29 mouse cellular contexts compared by ENCODE assay signal in genomic region chr1:61437603-61438002, GRCm38 (mm10).
A peak's percentile ranks its signal among the peaks of the same experiment; 100 is the strongest.
DNase-seq lines count a peak whose midpoint lies in the region; ATAC-seq and TF ChIP-seq lines count a peak whose summit lies in the region.
"Had no signal": no experiment of that assay in that cellular context is flagged by ENCODE, and none has a peak within 500 bp of the region (broad histone marks: within the 10 kb centered on the region; RNA-seq: fewer than 3 reads in every experiment).

No protein-coding gene starts in this region.

- no peak for TF ChIP-seq POLR2A in kidney, adult 2 months (IDR thresholded peaks at IDR 0.05; ENCODE audit: low read depth, low read length)

- H3K4me3 ChIP-seq in forebrain, embryonic 13.5 days: no peak overlapping the region
- no peak overlapping the region for H3K4me3 ChIP-seq in forebrain, embryonic 12.5 days (replicated peaks)
- no peak overlapping the region for H3K4me3 ChIP-seq in kidney, postnatal 0 days (replicated peaks; ENCODE audit: low read depth, low read length)
- H3K4me3 ChIP-seq in kidney, adult 2 months (ENCODE audit: insufficient read depth, low read depth, low read length): no peak overlapping the region
- no peak overlapping the region for H3K4me3 ChIP-seq in midbrain, embryonic 13.5 days (replicated peaks)
- H3K4me3 ChIP-seq: embryonic facial prominence, embryonic 15.5 days; heart, adult 2 months; heart, embryonic 12.5 days; hindbrain, embryonic 13.5 days; limb, embryonic 12.5 days; liver, embryonic 15.5 days; lung, embryonic 15.5 days; myocyte; neural tube, embryonic 12.5 days had no signal

- ATAC-seq in forebrain, embryonic 13.5 days: peak; percentile 41; the same call in 1 of the 2 replicates
- ATAC-seq in forebrain, embryonic 12.5 days (ENCODE audit: low FRiP score): no peak
- ATAC-seq in kidney, postnatal 0 days (replicated peaks; ENCODE audit: low FRiP score, low read depth): no peak
- no peak for ATAC-seq in midbrain, embryonic 13.5 days
- ATAC-seq: intestine, embryonic 16.5 days had no signal

- H3K9me3 ChIP-seq in forebrain, embryonic 13.5 days (replicated peaks): no peaks in the 10 kb centered on the region
- H3K9me3 ChIP-seq in forebrain, embryonic 12.5 days: no peaks in the 10 kb centered on the region
- no peaks in the 10 kb centered on the region for H3K9me3 ChIP-seq in kidney, postnatal 0 days (replicated peaks; ENCODE audit: low read length)
- no peaks in the 10 kb centered on the region for H3K9me3 ChIP-seq in midbrain, embryonic 13.5 days
- H3K9me3 ChIP-seq: embryonic facial prominence, embryonic 15.5 days; heart, embryonic 12.5 days; hindbrain, embryonic 13.5 days; limb, embryonic 12.5 days; liver, embryonic 15.5 days; lung, embryonic 15.5 days; neural tube, embryonic 12.5 days had no signal

- H3K36me3 ChIP-seq in forebrain, embryonic 13.5 days (ENCODE audit: poor library complexity, severe bottlenecking): no peaks in the 10 kb centered on the region
- H3K36me3 ChIP-seq in forebrain, embryonic 12.5 days (replicated peaks): no peaks in the 10 kb centered on the region
- no peaks in the 10 kb centered on the region for H3K36me3 ChIP-seq in kidney, postnatal 0 days (ENCODE audit: insufficient read depth, low read length)
- H3K36me3 ChIP-seq in kidney, adult 2 months (ENCODE audit: control insufficient read depth, insufficient read depth, low read length): no peaks in the 10 kb centered on the region
- no peaks in the 10 kb centered on the region for H3K36me3 ChIP-seq in midbrain, embryonic 13.5 days
- H3K36me3 ChIP-seq: embryonic facial prominence, embryonic 15.5 days; G1E; heart, embryonic 12.5 days; hindbrain, embryonic 13.5 days; limb, embryonic 12.5 days; liver, embryonic 15.5 days; lung, embryonic 15.5 days; neural tube, embryonic 12.5 days had no signal

- no peak for TF ChIP-seq CTCF in kidney, postnatal 0 days (IDR thresholded peaks at IDR 0.05; ENCODE audit: low read depth)
- TF ChIP-seq CTCF in kidney, adult 2 months (conservative IDR thresholded peaks at IDR 0.05; ENCODE audit: insufficient read depth, insufficient read length, low read depth, low read length): no peak

- no peak overlapping the region for H3K4me2 ChIP-seq in forebrain, embryonic 13.5 days
- H3K4me2 ChIP-seq in forebrain, embryonic 12.5 days: no peak overlapping the region
- H3K4me2 ChIP-seq in kidney, postnatal 0 days (ENCODE audit: low read length): no peak overlapping the region
- no peak overlapping the region for H3K4me2 ChIP-seq in midbrain, embryonic 13.5 days (replicated peaks)
- H3K4me2 ChIP-seq: embryonic facial prominence, embryonic 15.5 days; heart, embryonic 12.5 days; hindbrain, embryonic 13.5 days; limb, embryonic 12.5 days; liver, embryonic 15.5 days; lung, embryonic 15.5 days; midbrain, embryonic 11.5 days; neural tube, embryonic 12.5 days had no signal

- H3K9ac ChIP-seq in forebrain, embryonic 13.5 days: no peak overlapping the region
- H3K9ac ChIP-seq in forebrain, embryonic 12.5 days: no peak overlapping the region
- no peak overlapping the region for H3K9ac ChIP-seq in kidney, postnatal 0 days (ENCODE audit: low read depth, low read length)
- H3K9ac ChIP-seq in midbrain, embryonic 13.5 days (replicated peaks): no peak overlapping the region
- H3K9ac ChIP-seq: embryonic facial prominence, embryonic 15.5 days; heart, embryonic 12.5 days; hindbrain, embryonic 13.5 days; limb, embryonic 12.5 days; liver, embryonic 15.5 days; lung, embryonic 15.5 days; neural tube, embryonic 12.5 days had no signal

- WGBS in forebrain, embryonic 13.5 days: 60% methylated on average over 3 of the region's 3 CpGs
- WGBS in forebrain, embryonic 12.5 days: 59% methylated on average over 3 of the region's 3 CpGs
- WGBS in kidney, postnatal 0 days: 51% methylated on average over 3 of the region's 3 CpGs
- 61% methylated on average over 3 of the region's 3 CpGs for WGBS in kidney, adult 2 months
- WGBS in midbrain, embryonic 13.5 days: 66% methylated on average over 3 of the region's 3 CpGs

- no peaks in the 10 kb centered on the region for H3K27me3 ChIP-seq in forebrain, embryonic 13.5 days
- no peaks in the 10 kb centered on the region for H3K27me3 ChIP-seq in forebrain, embryonic 12.5 days
- H3K27me3 ChIP-seq in kidney, postnatal 0 days (ENCODE audit: insufficient read depth, low read length): no peaks in the 10 kb centered on the region
- H3K27me3 ChIP-seq in kidney, adult 2 months (replicated peaks; ENCODE audit: control insufficient read depth, insufficient read depth, low read length): no peaks in the 10 kb centered on the region
- no peaks in the 10 kb centered on the region for H3K27me3 ChIP-seq in midbrain, embryonic 13.5 days
- H3K27me3 ChIP-seq: embryonic facial prominence, embryonic 15.5 days; heart, embryonic 12.5 days; hindbrain, embryonic 13.5 days; limb, embryonic 12.5 days; liver, embryonic 15.5 days; lung, embryonic 15.5 days; neural tube, embryonic 12.5 days had no signal

- no peaks in the 10 kb centered on the region for H3K4me1 ChIP-seq in forebrain, embryonic 13.5 days
- H3K4me1 ChIP-seq in forebrain, embryonic 12.5 days: no peaks in the 10 kb centered on the region
- no peaks in the 10 kb centered on the region for H3K4me1 ChIP-seq in kidney, postnatal 0 days (replicated peaks; ENCODE audit: insufficient read depth, low read length)
- no peaks in the 10 kb centered on the region for H3K4me1 ChIP-seq in kidney, adult 2 months (ENCODE audit: control insufficient read depth, insufficient read depth, low read length)
- H3K4me1 ChIP-seq in midbrain, embryonic 13.5 days (replicated peaks): no peaks in the 10 kb centered on the region
- H3K4me1 ChIP-seq: embryonic facial prominence, embryonic 15.5 days; heart, embryonic 12.5 days; hindbrain, embryonic 13.5 days; limb, embryonic 12.5 days; liver, embryonic 15.5 days; lung, embryonic 15.5 days; neural tube, embryonic 12.5 days had no signal

- H3K27ac ChIP-seq in forebrain, embryonic 13.5 days: no peak overlapping the region
- no peak overlapping the region for H3K27ac ChIP-seq in forebrain, embryonic 12.5 days
- H3K27ac ChIP-seq in kidney, postnatal 0 days: 0 out of 2 replicates have a peak overlapping the region, but pooled peaks have one; percentile 8
- H3K27ac ChIP-seq in kidney, adult 2 months (ENCODE audit: insufficient read depth, low read depth, low read length): no peak overlapping the region
- H3K27ac ChIP-seq in midbrain, embryonic 13.5 days: no peak overlapping the region
- H3K27ac ChIP-seq: embryonic facial prominence, embryonic 15.5 days; heart, adult 2 months; hindbrain, embryonic 13.5 days; limb, embryonic 12.5 days; liver, embryonic 15.5 days; lung, embryonic 15.5 days; neural tube, embryonic 12.5 days; stomach, postnatal 0 days had no signal

- DNase-seq in kidney, postnatal 0 days (ENCODE audit: low spot score): no peak
- DNase-seq in kidney, adult 2 months: no peak
- DNase-seq in right cerebral cortex, postnatal 4 days: peak; percentile 7
- no peak for DNase-seq in right cerebral cortex, postnatal 14 days
- DNase-seq: adrenal gland, postnatal 10 days; cerebellum, adult 11-12 months; cerebellum, postnatal 10 days; heart, adult 2 months; heart, postnatal 4 days; kidney, postnatal 14 days; lung, postnatal 36 days; right cerebral cortex, adult 18-20 months; thymus, adult 18-20 months; thymus, postnatal 25 days had no signal
